8 mouse cellular contexts compared by ENCODE assay signal in genomic region chr7:92636295-92637011, GRCm38 (mm10). TPM values are rescaled to one million over a fixed set of nuclear protein-coding genes. Genes with fewer than 3 reads are reported as not detected.
DNase-seq lines count a peak whose midpoint lies in the region; ATAC-seq lines count a peak whose summit lies in the region.

No protein-coding gene starts in this region.

- peaks cover 20% of the 10 kb centered on the region for H3K27me3 ChIP-seq in megakaryocyte, embryonic 14.5 days (replicated peaks)

- H3K4me3 ChIP-seq in megakaryocyte, embryonic 14.5 days (replicated peaks) = peak overlapping the region; percentile 97

- peaks cover 18% of the 10 kb centered on the region for H3K36me3 ChIP-seq in megakaryocyte, embryonic 14.5 days (replicated peaks; ENCODE audit: low read length)

- peak; percentile 7 for ATAC-seq in inflammation-experienced regulatory T-cells, adult 6 months

- DNase-seq in cerebellum, adult 8-10 months = peak; percentile 15
- no peak for DNase-seq in cerebellum, adult 11 months
- DNase-seq in thymus, postnatal 14 days = peak; percentile 11
- no peak for DNase-seq in thymus, postnatal 4 days
- DNase-seq in spleen, postnatal 14 days (ENCODE audit: low spot score in 2 of 2) = no peak
- DNase-seq in urinary bladder, adult 18-20 months (ENCODE audit: low spot score in 2 of 2) = no peak

- no peaks in the 10 kb centered on the region for H3K9me3 ChIP-seq in megakaryocyte, embryonic 14.5 days

- H3K4me1 ChIP-seq in megakaryocyte, embryonic 14.5 days = peaks cover 32% of the 10 kb centered on the region

RNA-seq across cellular contexts. Expression of gene Ankrd42, which starts 0.5 kb away (rescaled TPM):
- not detected for polyA plus RNA-seq in inflammation-experienced regulatory T-cells, adult 6 months (2017; shearing (Covaris generic))
- polyA plus RNA-seq in megakaryocyte, embryonic 14.5 days (2012; ENCODE audit: insufficient read depth, low replicate concordance) = not detected in 2 replicates

RNA-seq across cellular contexts. Expression of gene Pcf11, which starts 33.3 kb away (rescaled TPM):
- 10 to 100 TPM; 27.2 to 49.8 (median 36.4) TPM for polyA plus RNA-seq in inflammation-experienced regulatory T-cells, adult 6 months (2017; shearing (Covaris generic))
- polyA plus RNA-seq in megakaryocyte, embryonic 14.5 days (2012; ENCODE audit: insufficient read depth, low replicate concordance) = 25.7 and 33.1 TPM in 2 replicates

Comparison
In these comparisons a context has a peak if more than half of its experiments do, and no peak if none do; other contexts are left out.
1. DNase-seq: peak in cerebellum, adult 8-10 months (single experiment) and thymus, postnatal 14 days (single experiment); none in cerebellum, adult 11 months (single experiment), thymus, postnatal 4 days (single experiment), spleen, postnatal 14 days (0 of 2) and urinary bladder, adult 18-20 months (0 of 2).